Mouse (Mus musculus): ENCODE data around the gene Rdh7.

- TF ChIP-seq CTCF (IDR thresholded peaks at IDR 0.05; ENCODE audit: extremely low read depth, insufficient read depth, insufficient read length, insufficient replicate concordance) (no peak), POLR2A (IDR thresholded peaks at IDR 0.05; ENCODE audit: low read depth, low read length) (no peak)
Observed at GRCm38 (mm10) chr10:127879155-127879688, 9.4 kb downstream of the Rdh7 start.

Data from spleen, adult 2 months (tissue).